Mouse (Mus musculus) CD4-positive helper T cell, adult 2 months (primary cell): ENCODE results near the gene Raf1.
A peak's percentile ranks its signal among the peaks of the same experiment; 100 is the strongest.

Source experiments
- DNase-seq: peaks from one replicate; pipeline ENCODE4 v3.0.0-alpha.2; 2012; ENCODE audit warnings: low read depth, missing footprints, low spot score

Raf1 gene

GRCm38 (mm10) chr6:115615983-115616382 lies 60.5 kb downstream of the Raf1 start:
- no peak for DNase-seq

- no peak for DNase-seq
Measured at GRCm38 (mm10) chr6:115613793-115614192, 62.6 kb downstream of the Raf1 start.

DNA sequence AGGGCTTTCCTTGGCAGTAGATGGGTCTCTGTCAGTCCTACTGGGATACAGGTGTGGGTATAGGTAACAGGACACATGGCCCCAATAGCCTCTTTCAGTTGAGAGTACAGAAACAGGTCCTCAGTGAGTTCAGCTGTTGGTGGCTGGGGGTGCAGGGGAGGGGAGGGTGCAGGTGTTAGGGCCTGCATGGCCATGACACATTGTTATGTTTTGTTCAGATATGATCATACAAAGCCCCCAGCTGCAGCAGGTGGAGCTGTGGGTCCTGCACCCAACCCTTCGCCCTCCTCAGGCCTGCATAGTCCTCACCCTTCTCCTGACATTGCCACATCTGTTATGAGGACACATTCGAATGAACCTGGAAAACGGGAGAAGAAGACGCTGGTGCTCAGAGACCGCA lies 66.1 kb downstream of the Raf1 start:
- no peak for DNase-seq

DNA sequence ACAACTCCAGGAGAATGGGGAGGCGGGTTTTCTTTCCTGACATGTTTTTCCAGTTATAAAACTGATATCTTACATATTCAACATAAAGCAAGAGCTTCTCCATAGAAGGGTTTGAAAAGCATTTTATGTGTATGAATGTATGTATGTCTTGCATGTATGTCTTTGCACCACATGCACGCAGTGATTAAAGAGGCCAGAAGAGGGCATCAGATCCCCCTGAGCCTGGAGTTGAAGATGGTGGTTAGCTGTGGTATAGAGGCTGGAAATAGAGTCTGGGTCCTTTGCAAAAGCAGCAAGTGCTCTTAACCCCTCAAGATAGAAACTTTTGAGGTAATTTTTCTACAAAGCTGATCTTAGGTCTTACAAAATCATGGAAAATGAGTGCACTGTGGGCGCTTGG lies 67.3 kb downstream of the Raf1 start:
- DNase-seq = peak; percentile 57

GRCm38 (mm10) chr6:115607429-115607828 lies 69.0 kb downstream of the Raf1 start:
- no peak for DNase-seq

DNA sequence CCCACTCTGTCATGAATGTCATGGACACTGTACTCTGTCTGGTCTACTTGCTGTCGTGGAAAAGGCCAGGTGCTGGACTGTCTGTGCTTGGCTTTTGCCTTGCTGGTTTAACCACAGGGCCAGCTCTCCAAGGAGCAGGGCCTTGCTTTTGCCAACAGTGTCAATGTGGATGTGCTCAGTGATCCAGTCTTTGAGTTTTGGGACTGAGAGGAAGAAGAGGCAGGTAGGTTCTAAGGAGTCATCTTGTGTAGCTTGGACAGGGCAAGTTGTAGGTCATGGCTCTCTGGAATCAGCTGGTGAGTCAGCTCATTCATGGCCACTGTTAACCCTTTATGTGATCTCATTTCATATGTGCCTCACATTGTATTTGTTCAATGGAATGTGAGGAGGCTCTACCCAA lies 70.0 kb downstream of the Raf1 start:
- DNase-seq = no peak

DNA sequence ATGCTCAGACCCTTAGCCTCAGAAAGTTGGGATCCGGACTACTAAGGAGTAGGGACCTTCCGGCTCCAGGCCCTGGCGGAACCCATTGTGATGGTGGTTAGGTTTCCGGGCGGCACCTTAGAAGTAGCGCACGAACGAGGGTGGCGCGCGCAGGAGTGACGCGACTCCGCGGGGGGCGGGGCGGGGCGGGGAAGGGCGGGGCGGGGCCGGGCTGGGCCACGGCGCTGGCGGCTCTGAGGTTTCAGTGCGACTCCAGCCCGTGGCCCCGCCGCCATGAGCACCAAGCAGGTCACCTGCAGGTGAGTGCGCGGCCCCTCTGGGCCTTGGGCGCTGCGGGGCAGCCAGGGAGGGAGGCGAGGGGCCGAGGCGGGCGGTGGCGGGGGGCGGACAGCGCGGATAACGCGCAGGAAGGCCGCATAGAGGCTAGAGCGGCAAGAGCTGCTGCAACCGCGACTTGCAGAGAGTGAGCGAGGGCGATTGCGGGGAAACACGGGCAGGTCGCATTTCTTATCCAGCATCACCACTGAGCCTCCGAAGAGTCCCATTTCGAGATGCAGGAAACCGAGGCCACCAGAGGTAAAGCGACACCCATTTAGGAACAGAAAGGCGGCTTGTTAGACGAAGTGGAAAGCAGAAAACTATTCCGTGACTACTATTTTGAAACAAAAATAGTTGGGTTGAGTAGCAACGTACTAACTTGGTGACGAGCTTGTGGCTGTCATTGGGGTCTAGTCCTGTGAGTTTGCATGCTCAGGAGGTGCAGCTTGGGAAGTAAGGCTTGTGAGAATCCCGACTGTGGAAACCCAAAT lies 74.5 kb downstream of the Raf1 start, which contains the start of gene Mkrn2:
Gene Mkrn2, plus strand, starts transcription at position 188 of the 809 bp plus-strand sequence.
- DNase-seq = peak; percentile 88

DNA sequence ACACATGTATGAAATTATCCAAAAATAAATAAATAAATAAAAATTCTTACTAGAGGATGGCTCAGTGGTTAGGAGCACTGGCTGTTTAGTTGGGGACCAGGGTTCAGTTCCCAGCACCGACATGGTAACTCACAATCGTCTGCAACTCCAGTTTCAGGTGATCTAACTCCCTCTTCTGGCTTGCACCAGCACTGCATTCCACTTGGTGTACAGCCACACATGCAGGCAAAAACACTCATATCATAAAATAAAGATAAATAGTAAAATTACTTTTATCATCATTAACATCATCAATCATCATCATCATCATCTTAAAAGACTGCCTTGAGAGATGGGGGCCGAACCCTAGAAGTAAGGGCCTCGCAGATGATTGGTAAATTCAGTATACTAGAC lies 75.1 kb downstream of the Raf1 start:
- no peak for DNase-seq

DNA sequence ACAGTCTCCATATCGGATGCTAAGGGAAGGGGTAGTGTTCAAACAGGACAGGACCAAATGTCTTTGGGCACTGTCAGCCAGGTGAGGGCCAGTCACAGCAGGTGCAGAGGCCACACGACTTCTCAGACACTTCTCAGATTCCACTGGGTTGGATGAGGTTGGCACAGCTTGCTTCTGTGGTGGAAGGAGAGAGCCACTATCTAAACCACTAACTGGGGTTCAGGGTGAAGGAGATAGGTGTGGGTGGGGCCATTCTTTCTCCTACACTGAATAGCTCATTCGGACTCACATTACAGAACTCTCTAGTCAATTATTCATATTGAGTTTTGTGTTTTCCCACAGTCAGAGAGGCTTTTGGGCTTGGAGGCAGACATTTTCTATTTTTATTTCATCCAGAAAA lies 80.8 kb downstream of the Raf1 start:
- DNase-seq = no peak

DNA sequence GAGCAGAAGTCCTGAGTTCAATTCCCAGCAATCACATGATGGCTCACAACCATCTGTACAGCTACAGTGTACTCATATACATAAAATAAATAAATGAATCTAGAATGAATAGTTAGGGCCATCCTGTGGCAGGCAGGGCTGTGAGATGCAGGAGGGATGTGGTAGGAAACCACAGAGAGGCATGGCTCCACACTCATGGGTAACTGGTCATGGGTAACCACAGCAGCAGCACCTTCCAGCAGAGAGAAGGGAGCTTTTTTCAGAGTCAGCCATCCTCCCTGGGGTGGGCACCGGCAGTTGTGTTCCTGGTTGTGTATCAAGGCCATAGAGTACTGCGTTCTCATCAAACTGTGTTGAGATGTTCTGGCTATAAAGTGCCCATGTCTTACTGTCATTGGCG lies 82.0 kb downstream of the Raf1 start:
- DNase-seq = peak; percentile 76

DNA sequence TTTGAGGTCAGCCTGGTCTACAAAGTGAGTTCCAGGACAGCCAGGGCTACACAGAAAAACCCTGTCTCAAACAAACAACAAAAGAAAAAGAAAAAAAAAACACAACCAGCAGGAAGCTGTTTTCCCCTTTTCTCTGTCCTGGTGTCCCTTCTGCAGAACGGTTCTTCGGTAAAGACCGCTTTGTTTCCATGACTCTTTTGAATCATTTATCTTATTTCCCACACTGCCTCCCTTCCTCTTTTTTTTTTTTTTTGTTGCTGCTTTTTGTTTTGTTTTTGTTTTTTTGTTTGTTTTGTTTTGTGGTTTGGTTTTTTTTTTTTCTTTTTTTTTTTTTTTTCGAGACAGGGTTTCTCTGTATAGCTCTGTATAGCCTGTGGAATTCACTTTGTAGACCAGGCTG lies 83.2 kb downstream of the Raf1 start:
- no peak for DNase-seq

- DNase-seq = no peak
Measured at GRCm38 (mm10) chr6:115592458-115592857, 84.0 kb downstream of the Raf1 start, which contains the start of gene Mkrn2os. Mkrn2os (minus strand) TSS chr6:115592576.

- no peak for DNase-seq
Measured at GRCm38 (mm10) chr6:115591692-115592359, 84.6 kb downstream of the Raf1 start.

DNA sequence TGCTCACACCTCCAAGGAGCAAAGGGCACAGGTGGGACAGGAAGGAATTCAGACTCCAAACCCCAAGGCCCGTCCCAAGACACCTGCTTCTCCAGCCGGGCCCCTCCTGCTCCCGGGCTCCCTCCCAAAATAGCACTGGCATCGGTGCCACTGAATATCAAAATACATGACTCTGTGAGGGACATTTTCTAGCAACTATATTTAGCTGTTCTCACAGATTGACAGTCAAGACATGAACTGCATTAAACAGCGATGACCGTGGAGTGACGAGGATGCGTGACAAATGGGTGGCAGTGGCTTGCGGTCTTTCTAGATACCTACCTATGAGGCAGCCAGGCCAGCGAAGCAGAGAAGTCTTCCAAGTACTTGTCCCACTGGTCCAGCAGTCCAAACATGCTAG lies 90.1 kb downstream of the Raf1 start:
- no peak for DNase-seq

DNA sequence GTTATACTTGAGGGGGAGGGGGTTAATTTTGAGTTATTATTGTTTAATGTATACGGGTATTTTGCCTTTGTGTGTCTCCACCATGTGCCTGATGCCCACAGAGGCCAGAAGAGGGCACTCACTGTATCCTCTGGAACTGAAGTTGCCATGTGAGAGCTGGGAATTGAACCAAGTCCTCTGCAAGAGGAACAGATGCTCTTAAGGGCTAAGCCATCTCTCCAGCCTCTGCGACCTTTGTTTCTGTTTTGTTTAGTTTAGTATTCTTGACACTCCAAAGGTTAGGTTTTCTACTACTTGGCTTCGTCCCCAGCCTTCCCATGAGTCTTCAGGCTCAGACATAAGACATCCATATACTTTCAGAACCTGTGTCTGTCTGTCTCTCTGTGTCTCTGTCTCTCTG lies 92.3 kb downstream of the Raf1 start:
- DNase-seq = no peak

DNA sequence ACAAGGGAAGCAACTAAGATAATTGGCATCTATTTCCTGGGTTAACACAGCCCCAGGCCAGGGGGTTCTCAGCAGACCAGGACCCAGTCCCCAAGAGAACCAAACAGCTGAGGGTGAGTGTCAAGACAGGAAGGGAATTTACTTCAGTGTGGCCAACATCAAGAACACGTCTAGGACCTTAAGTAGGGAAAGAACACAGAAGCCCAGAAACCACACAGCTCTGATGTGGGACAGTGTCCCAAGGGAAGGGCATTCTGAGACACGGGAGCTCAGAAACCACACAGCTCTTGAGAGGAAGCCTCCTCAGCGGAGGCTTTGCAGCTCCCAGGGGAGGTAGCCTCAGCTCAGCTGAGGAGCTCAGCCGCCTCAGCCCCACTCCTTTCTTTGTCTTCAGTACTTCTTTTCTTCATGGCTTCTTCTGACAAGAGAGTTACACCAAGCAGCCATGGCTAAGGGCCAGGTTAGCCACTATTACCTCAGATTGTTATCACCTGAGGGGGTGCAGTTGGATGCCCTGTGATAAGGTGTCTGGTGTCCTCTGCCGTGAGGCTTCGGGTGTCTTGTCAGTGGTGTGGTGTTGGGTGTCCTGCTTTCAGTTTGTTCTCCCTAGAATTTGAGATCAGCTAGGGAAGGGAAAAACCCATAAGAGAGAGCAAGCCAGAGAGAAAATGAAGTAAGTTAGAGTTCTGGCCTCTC lies 92.9 kb downstream of the Raf1 start:
- DNase-seq = no peak

DNA sequence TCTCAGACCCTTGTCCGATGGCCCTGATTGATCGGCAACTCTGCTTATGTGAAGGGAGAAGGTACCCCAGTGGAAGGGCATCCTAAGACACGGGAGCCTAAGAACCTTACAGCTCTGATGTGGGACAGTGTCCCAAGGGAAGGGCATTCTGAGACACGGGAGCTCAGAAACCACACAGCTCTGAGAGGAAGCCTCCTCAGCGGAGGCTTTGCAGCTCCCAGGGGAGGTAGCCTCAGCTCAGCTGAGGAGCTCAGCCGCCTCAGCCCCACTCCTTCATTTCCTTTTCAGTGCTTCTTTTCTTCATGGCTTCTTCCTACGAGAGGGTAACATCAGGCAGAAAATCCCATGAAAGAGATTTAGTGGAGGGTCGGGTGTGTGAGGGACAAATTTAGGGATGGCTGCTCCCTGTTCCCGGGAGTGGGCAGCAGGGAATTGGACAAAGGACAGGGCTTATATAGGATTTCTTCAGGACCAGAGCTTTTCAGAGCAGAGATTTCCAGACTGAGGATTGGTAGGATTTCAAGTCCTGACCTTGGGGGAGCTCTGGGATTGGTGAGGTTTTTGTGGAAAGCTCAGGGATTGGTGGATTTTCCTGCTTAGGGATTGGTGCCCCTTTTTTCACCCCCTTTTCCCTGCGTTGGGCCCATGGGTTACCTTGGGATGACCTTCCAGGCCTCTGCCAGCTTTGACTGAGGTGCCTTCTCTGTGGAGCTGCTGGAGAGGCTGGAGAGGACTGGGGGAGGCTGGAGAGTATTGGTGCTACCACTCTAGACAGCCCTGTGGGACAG lies 93.9 kb downstream of the Raf1 start:
- DNase-seq = no peak

DNA sequence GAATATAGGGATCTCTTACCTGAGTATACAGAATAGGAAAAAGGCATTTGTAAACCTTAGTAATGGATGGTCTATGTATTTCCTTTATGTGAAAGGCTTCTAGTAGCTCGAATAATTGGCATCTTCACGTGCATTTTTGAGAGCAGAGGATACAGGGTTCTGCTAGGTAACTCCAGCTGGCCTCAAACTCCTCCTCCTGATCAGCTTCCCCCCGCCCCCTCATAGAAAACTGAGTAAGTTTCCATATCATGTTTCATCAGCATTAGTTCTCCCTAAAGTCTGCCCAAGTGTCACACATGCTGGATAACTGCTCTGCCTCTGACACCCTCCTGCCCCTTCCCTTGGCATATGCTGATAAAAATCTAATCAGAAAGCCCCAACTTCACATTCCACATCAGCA lies 95.6 kb downstream of the Raf1 start:
- no peak for DNase-seq

DNA sequence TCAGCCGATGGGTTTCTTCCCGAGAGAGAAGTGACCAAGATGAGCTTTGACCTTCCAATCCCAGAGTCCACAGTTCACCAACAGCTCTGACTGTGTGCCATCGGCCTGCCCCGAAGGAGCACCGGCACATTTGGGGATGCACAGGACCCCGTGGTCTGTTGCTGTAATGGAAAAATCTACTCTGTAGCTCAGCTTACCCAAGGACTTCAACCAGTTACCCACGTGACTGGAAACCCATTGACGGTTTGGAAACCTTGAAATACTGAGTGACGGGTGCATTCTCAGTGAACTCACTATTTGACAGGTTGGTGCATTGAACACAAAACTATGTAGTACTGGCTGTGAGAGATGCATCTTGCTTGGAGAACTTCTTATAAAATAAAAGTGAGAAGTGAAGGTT lies 98.5 kb downstream of the Raf1 start:
- DNase-seq = peak; percentile 83

GRCm38 (mm10) chr6:115577407-115577806 lies 99.0 kb downstream of the Raf1 start:
- peak; percentile 81 for DNase-seq

- peak; percentile 52 for DNase-seq
Measured at GRCm38 (mm10) chr6:115574171-115574570, 102.3 kb downstream of the Raf1 start.
